Mouse (Mus musculus) myocyte (in vitro differentiated cells): Measurements from ENCODE around the gene Xlr3b.
"Not testable (repeated sequence)": the region's sequence is repeated elsewhere in the genome, so short reads cannot be mapped to it uniquely, and the experiment has no call there.

Source experiments
- CEBPB ChIP-seq: IDR thresholded peaks from 2 replicates; pipeline ENCODE4 v1.6.1; 2011; ENCODE audit warnings: mild to moderate bottlenecking, moderate library complexity; ENCODE audit not compliant: poor library complexity, insufficient read depth, severe bottlenecking
- E2F4 ChIP-seq: IDR thresholded peaks from one replicate; pipeline ENCODE4 v1.6.1; 2011; ENCODE audit warnings: mild to moderate bottlenecking, control low read depth, moderate library complexity; ENCODE audit not compliant: insufficient read depth
- MAX ChIP-seq: IDR thresholded peaks from one replicate; pipeline ENCODE4 v1.6.1; 2011; ENCODE audit warnings: low read depth, mild to moderate bottlenecking, control low read depth
- MYOD1 ChIP-seq, 3 experiments: IDR thresholded peaks; one replicate each; pipeline ENCODE4 v1.6.1; 2011; ENCODE audit warnings: control low read depth in 2 of 3, low read depth in 2 of 3, mild to moderate bottlenecking in 2 of 3, moderate library complexity in 1 of 3; ENCODE audit not compliant: insufficient read length in 2 of 3, control insufficient read depth in 1 of 3
- POLR2A ChIP-seq: IDR thresholded peaks from one replicate; pipeline ENCODE4 v1.6.1; 2011; ENCODE audit warnings: low read depth, mild to moderate bottlenecking, control low read depth, moderate library complexity; ENCODE audit not compliant: insufficient read length
- POLR2AphosphoS2 ChIP-seq: IDR thresholded peaks from one replicate; pipeline ENCODE4 v1.6.1; 2011; ENCODE audit warnings: low read depth, control low read depth; ENCODE audit not compliant: insufficient read length
- SRF ChIP-seq: IDR thresholded peaks from one replicate; pipeline ENCODE4 v1.6.1; 2011; ENCODE audit warnings: low read depth; ENCODE audit not compliant: control insufficient read depth, insufficient read length
- TCF12 ChIP-seq: IDR thresholded peaks from one replicate; pipeline ENCODE4 v1.6.1; 2011; ENCODE audit warnings: mild to moderate bottlenecking, control low read depth; ENCODE audit not compliant: poor library complexity, insufficient read depth, severe bottlenecking
- USF1 ChIP-seq: IDR thresholded peaks from one replicate; pipeline ENCODE4 v1.6.1; 2011; ENCODE audit warnings: low read depth, mild to moderate bottlenecking, control low read depth, moderate library complexity

DNA sequence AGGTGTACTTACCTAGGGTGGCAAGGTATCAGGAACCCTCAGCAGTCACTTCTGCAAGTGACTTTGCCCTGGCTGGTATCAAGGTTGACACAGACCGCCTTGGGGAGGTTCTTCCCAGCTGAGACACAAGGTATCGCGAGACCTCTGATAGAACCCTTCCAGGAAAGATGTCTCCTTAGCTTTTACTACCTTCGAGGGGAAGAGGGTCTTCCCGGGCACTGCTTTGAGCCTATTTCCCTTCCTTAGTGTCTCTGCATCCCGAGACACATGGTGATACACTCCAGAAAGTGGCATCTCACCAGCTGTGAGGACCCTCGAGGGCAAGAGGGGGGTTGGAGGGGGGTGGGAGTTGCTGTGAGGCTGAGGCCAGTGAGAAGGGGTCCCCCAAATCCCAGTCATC lies 42.7 kb upstream of the Xlr3b start, which contains the start of gene DXBay18:
- not testable (repeated sequence) for TF ChIP-seq E2F4; MAX; MYOD1 (IDR thresholded peaks at IDR 0.05; ENCODE audit: control insufficient read depth in 1 of 3, insufficient read length in 2 of 3, low read depth in 2 of 3); POLR2A; TCF12; POLR2AphosphoS2; USF1; CEBPB; SRF
